Mouse (Mus musculus) myocyte (in vitro differentiated cells): ENCODE results near the gene Spata31d1b. TPM values are rescaled to one million over a fixed set of nuclear protein-coding genes. Genes with fewer than 3 reads are reported as not detected.

Experiments
- H3K27me3 ChIP-seq: one replicate; pipeline ENCODE4 v1.6.1; 2011; ENCODE audit not compliant: control insufficient read depth, insufficient read depth, insufficient read length
- H3K36me3 ChIP-seq: one replicate; pipeline ENCODE4 v1.6.1; 2011; ENCODE audit not compliant: control insufficient read depth, insufficient read depth
- H3K4me2 ChIP-seq: one replicate; pipeline ENCODE4 v1.6.1; 2011; ENCODE audit warnings: low read depth, control low read depth
- H3K4me3 ChIP-seq: one replicate; pipeline ENCODE4 v1.5.1; 2011; ENCODE audit warnings: mild to moderate bottlenecking, control low read depth, moderate library complexity
- H3K79me2 ChIP-seq: one replicate; pipeline ENCODE4 v1.6.1; 2011; ENCODE audit not compliant: control insufficient read depth, insufficient read depth
- H3ac ChIP-seq: one replicate; pipeline ENCODE4 v1.6.1; 2011; ENCODE audit not compliant: control insufficient read depth, insufficient read length
- CEBPB ChIP-seq: IDR thresholded peaks from 2 replicates; pipeline ENCODE4 v1.6.1; 2011; ENCODE audit warnings: mild to moderate bottlenecking, moderate library complexity; ENCODE audit not compliant: poor library complexity, insufficient read depth, severe bottlenecking
- E2F4 ChIP-seq: IDR thresholded peaks from one replicate; pipeline ENCODE4 v1.6.1; 2011; ENCODE audit warnings: mild to moderate bottlenecking, control low read depth, moderate library complexity; ENCODE audit not compliant: insufficient read depth
- MAX ChIP-seq: IDR thresholded peaks from one replicate; pipeline ENCODE4 v1.6.1; 2011; ENCODE audit warnings: low read depth, mild to moderate bottlenecking, control low read depth
- MYOD1 ChIP-seq, 3 experiments: IDR thresholded peaks; one replicate each; pipeline ENCODE4 v1.6.1; 2011; ENCODE audit warnings: control low read depth in 2 of 3, low read depth in 2 of 3, mild to moderate bottlenecking in 2 of 3, moderate library complexity in 1 of 3; ENCODE audit not compliant: insufficient read length in 2 of 3, control insufficient read depth in 1 of 3
- MYOG ChIP-seq, 3 experiments: IDR thresholded peaks; one replicate each; pipeline ENCODE4 v1.6.1; 2011; ENCODE audit warnings: control low read depth in 2 of 3, low read depth in 2 of 3, mild to moderate bottlenecking in 2 of 3; ENCODE audit not compliant: insufficient read length in 2 of 3, control insufficient read depth in 1 of 3, insufficient read depth in 1 of 3
- POLR2A ChIP-seq: IDR thresholded peaks from one replicate; pipeline ENCODE4 v1.6.1; 2011; ENCODE audit warnings: low read depth, mild to moderate bottlenecking, control low read depth, moderate library complexity; ENCODE audit not compliant: insufficient read length
- POLR2AphosphoS2 ChIP-seq: IDR thresholded peaks from one replicate; pipeline ENCODE4 v1.6.1; 2011; ENCODE audit warnings: low read depth, control low read depth; ENCODE audit not compliant: insufficient read length
- REST ChIP-seq: IDR thresholded peaks from one replicate; pipeline ENCODE4 v1.6.1; 2011; ENCODE audit warnings: mild to moderate bottlenecking, control low read depth, moderate library complexity; ENCODE audit not compliant: insufficient read depth, insufficient read length
- SRF ChIP-seq: IDR thresholded peaks from one replicate; pipeline ENCODE4 v1.6.1; 2011; ENCODE audit warnings: low read depth; ENCODE audit not compliant: control insufficient read depth, insufficient read length
- TCF12 ChIP-seq: IDR thresholded peaks from one replicate; pipeline ENCODE4 v1.6.1; 2011; ENCODE audit warnings: mild to moderate bottlenecking, control low read depth; ENCODE audit not compliant: poor library complexity, insufficient read depth, severe bottlenecking
- TCF3 ChIP-seq: IDR thresholded peaks from one replicate; pipeline ENCODE4 v1.6.1; 2011; ENCODE audit warnings: low read depth, control low read depth; ENCODE audit not compliant: insufficient read length
- USF1 ChIP-seq: IDR thresholded peaks from one replicate; pipeline ENCODE4 v1.6.1; 2011; ENCODE audit warnings: low read depth, mild to moderate bottlenecking, control low read depth, moderate library complexity
- polyA plus RNA-seq: library from polyadenylated mRNA; unstranded; fragments of >200 nt; fragmentation: generic; extraction: Trizol; gene quantifications from one replicate; pipeline ENCODE4 v1.2.1, GENCODE M21; 2012; ENCODE audit warnings: missing spikeins

Gene Spata31d1b
- polyA plus RNA-seq, 1 experiment: not detected

DNA sequence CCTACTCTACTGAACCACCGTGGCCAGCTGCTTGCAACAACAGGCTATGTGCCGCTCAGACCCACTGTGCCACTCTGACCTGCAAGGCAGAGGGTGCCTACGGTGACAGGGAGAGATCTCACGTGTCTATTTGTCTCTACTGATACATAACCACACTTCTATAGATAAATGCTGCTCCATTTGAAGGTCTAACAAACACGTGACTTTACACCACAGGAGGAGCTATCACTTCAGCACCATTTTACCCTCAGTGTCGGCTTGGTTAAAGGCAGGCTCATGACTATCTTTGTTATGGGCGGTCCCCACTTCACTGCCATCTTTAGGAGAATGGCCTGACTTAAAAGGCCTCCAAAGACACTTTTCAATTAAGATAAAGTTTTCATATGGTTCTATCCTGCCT, 29.5 kb upstream of the Spata31d1b start:
- Histone ChIP-seq H3K79me2 (no peaks in the 10 kb centered on the region), H3ac (no peak overlapping the region), H3K27me3 (peaks cover 6% of the 10 kb centered on the region), H3K4me2 (no peak overlapping the region), H3K4me3 (no peak overlapping the region), H3K36me3 (no peaks in the 10 kb centered on the region)
- no peak for TF ChIP-seq CEBPB
- TF ChIP-seq TCF12: no peak
- TF ChIP-seq TCF3: no peak

DNA sequence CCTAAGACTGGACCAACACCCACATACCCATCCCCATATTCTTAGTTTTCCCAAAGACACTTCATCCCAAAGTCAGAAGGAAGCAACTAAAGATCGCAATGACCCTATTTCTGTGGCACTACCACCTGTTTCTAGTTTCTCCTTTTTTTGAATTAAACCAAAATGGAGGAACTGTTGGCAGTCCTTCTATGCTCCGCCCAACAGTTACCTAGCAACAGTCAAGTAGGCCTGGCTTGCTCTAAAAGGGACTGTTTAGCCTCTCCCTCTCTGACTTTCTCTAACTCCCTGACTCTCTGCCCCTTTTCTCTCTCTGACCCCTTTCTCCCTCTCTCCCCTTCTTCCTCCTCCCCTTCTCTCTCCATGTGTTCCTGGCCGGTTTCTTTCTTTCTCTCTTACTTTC, 26.8 kb upstream of the Spata31d1b start:
- TF ChIP-seq POLR2AphosphoS2 (no peak), E2F4 (no peak), MYOD1 (IDR thresholded peaks at IDR 0.05; ENCODE audit: control insufficient read depth in 1 of 3, insufficient read length in 2 of 3, low read depth in 2 of 3) (no peak), MAX (no peak), POLR2A (no peak), MYOG (IDR thresholded peaks at IDR 0.05; ENCODE audit: control insufficient read depth in 1 of 3, insufficient read depth in 1 of 3, insufficient read length in 2 of 3, low read depth in 2 of 3) (no peak), SRF (no peak), CEBPB (no peak), TCF12 (no peak), USF1 (no peak), TCF3 (no peak), REST (no peak)
- Histone ChIP-seq H3K27me3 (peaks cover 14% of the 10 kb centered on the region), H3K4me2 (no peak overlapping the region), H3K79me2 (no peaks in the 10 kb centered on the region), H3K36me3 (no peaks in the 10 kb centered on the region), H3K4me3 (no peak overlapping the region), H3ac (no peak overlapping the region)

DNA sequence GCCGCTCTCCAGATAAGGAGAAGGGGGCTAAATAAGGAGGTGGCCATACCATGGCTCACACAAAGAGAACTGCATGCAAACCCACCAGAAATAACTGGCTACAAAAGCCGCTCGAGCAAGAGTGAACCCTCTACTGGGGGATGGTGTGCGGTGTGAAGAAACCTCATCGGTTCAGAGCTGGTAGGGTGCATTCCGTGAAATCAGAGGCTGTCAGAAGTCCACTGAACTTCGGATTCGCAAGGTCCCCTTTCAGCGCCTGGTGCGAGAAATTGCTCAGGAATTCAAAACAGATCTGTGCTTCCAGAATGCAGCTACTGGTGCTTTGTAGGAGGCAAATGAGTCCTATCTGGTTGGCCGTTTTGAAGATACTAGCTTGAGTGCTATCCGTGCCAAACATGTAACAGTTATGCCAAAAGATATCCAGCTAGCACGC, 23.7 kb upstream of the Spata31d1b start:
- no peak for TF ChIP-seq MYOG (IDR thresholded peaks at IDR 0.05; ENCODE audit: control insufficient read depth in 1 of 3, insufficient read depth in 1 of 3, insufficient read length in 2 of 3, low read depth in 2 of 3)
- TF ChIP-seq MAX: no peak
- H3ac ChIP-seq: no peak overlapping the region
- peaks cover 8% of the 10 kb centered on the region for H3K27me3 ChIP-seq
- H3K4me3 ChIP-seq: no peak overlapping the region
- H3K36me3 ChIP-seq: no peaks in the 10 kb centered on the region
- no peaks in the 10 kb centered on the region for H3K79me2 ChIP-seq
- H3K4me2 ChIP-seq: no peak overlapping the region

DNA sequence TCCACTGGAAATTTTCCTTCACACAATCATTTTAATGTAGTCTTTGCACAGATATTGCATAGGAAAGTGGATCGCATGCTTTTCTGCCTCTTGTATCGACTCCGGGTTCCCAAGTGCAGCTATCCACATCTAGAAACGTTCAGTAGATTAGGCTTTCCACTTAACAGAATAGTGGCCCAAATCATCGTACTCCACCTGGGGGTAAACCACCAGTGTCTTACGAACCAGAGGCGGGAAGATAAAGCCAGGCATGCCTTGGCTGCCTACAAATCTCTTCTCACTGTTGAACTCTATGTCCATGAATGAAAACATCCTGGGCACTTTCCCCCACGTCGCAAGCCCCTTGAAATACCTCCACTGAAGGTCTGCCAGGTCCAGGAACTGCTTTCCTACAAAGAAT, 22.8 kb upstream of the Spata31d1b start:
- TF ChIP-seq CEBPB (no peak), MYOG (IDR thresholded peaks at IDR 0.05; ENCODE audit: control insufficient read depth in 1 of 3, insufficient read depth in 1 of 3, insufficient read length in 2 of 3, low read depth in 2 of 3) (no peak), USF1 (no peak), REST (no peak), TCF12 (no peak), POLR2AphosphoS2 (no peak), MAX (no peak), MYOD1 (IDR thresholded peaks at IDR 0.05; ENCODE audit: control insufficient read depth in 1 of 3, insufficient read length in 2 of 3, low read depth in 2 of 3) (no peak), TCF3 (no peak), E2F4 (no peak), POLR2A (no peak), SRF (no peak)
- H3K4me3 ChIP-seq: no peak overlapping the region
- H3K27me3 ChIP-seq: peaks cover 8% of the 10 kb centered on the region
- H3ac ChIP-seq: no peak overlapping the region
- H3K36me3 ChIP-seq: no peaks in the 10 kb centered on the region
- no peak overlapping the region for H3K4me2 ChIP-seq
- H3K79me2 ChIP-seq: no peaks in the 10 kb centered on the region

DNA sequence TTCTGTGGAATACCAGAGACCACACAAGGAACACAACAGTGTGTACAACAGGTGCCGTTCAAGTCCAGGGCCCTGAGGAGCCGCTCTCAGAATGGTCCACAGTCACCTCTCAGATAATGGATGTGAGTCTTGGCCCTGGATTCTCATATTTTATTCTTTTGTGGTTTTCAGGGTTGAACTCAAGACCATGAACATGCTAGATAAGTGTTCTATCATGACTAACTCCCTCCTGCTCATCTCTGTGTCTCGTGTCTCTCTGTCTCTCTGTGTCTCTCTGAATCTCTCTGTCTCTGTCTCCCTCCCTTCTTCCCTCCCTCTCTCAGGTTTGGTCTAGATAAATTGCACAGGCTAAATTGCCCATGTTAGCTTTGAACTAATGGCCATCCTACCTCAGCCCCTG, 22.2 kb upstream of the Spata31d1b start:
- no peak for TF ChIP-seq REST
- TF ChIP-seq POLR2AphosphoS2: no peak
- TF ChIP-seq MYOG (IDR thresholded peaks at IDR 0.05; ENCODE audit: control insufficient read depth in 1 of 3, insufficient read depth in 1 of 3, insufficient read length in 2 of 3, low read depth in 2 of 3): no peak
- TF ChIP-seq POLR2A: no peak
- TF ChIP-seq TCF3: no peak
- TF ChIP-seq MAX: no peak
- H3K4me2 ChIP-seq: no peak overlapping the region

DNA sequence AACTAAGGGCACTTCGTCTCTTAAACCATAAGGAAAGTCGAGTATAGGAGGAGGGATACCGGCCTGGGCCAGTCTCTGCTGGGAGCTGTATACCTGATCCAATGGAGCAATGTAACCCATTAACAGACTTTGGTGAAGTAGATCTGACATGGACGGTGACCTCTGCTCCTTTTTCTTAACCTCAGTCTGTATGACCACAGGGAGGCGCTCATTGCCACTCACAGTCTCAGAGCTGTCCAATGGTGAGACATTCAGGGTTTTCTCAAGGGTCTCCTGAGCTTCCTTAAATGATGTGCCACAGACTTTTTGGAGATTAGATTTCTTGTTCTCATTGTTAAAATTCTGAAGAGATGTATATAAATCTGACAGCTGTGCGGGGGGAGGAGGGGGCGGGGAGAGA, 21.5 kb upstream of the Spata31d1b start:
- no peaks in the 10 kb centered on the region for H3K36me3 ChIP-seq
- no peak overlapping the region for H3ac ChIP-seq
- H3K4me3 ChIP-seq: no peak overlapping the region
- peaks cover 12% of the 10 kb centered on the region for H3K27me3 ChIP-seq
- TF ChIP-seq SRF: no peak
- no peak for TF ChIP-seq E2F4
- TF ChIP-seq CEBPB: no peak
- no peak for TF ChIP-seq MYOD1 (IDR thresholded peaks at IDR 0.05; ENCODE audit: control insufficient read depth in 1 of 3, insufficient read length in 2 of 3, low read depth in 2 of 3)
- TF ChIP-seq TCF3: no peak
- TF ChIP-seq USF1: no peak
- TF ChIP-seq POLR2A: no peak
- no peak for TF ChIP-seq POLR2AphosphoS2
- no peak for TF ChIP-seq MYOG (IDR thresholded peaks at IDR 0.05; ENCODE audit: control insufficient read depth in 1 of 3, insufficient read depth in 1 of 3, insufficient read length in 2 of 3, low read depth in 2 of 3)
- no peak for TF ChIP-seq TCF12
- no peak for TF ChIP-seq MAX
- no peak for TF ChIP-seq REST
- no peaks in the 10 kb centered on the region for H3K79me2 ChIP-seq
- H3K4me2 ChIP-seq: no peak overlapping the region

More for the DNA sequence above, 22.2 kb upstream of the Spata31d1b start:
- Histone ChIP-seq H3K79me2 (no peaks in the 10 kb centered on the region), H3K4me3 (no peak overlapping the region), H3ac (no peak overlapping the region), H3K36me3 (no peaks in the 10 kb centered on the region), H3K27me3 (peaks cover 8% of the 10 kb centered on the region)
